Mouse (Mus musculus) ES-E14 (cell line): ENCODE results near the gene Upf1. TPM values are rescaled to one million over a fixed set of nuclear protein-coding genes. Genes with fewer than 3 reads are reported as not detected.

Experiments
- DNase-seq: peaks from one replicate; pipeline ENCODE4 v3.0.0-alpha.2; 2013; ENCODE audit warnings: low read depth, low spot score
- H3K27ac ChIP-seq: 2 replicates; pipeline ENCODE4 v1.5.1; 2012; ENCODE audit warnings: low read depth, mild to moderate bottlenecking, low read length, moderate library complexity, mixed read lengths; ENCODE audit not compliant: poor library complexity, insufficient read depth, severe bottlenecking
- H3K36me3 ChIP-seq: 2 replicates; pipeline ENCODE4 v1.6.1; 2012; ENCODE audit warnings: mild to moderate bottlenecking, low read length, moderate library complexity, mixed read lengths; ENCODE audit not compliant: control insufficient read depth, poor library complexity, insufficient read depth, severe bottlenecking
- H3K4me1 ChIP-seq, 2 experiments: fragments of 150-350 bp in 1 of 2; sonication (generic) in 1 of 2; 2 replicates each; pipeline ENCODE4 v1.6.1; 2012; ENCODE audit warnings: low read length in 2 of 2, mild to moderate bottlenecking in 1 of 2, mixed read lengths in 1 of 2; ENCODE audit not compliant: control insufficient read depth in 2 of 2, insufficient read depth in 2 of 2, poor library complexity in 1 of 2
- H3K4me3 ChIP-seq, 2 experiments: fragments of 150-350 bp in 1 of 2; sonication (generic) in 1 of 2; 2 replicates each; pipeline ENCODE4 v1.5.1; 2012; ENCODE audit warnings: low read length in 2 of 2, low read depth in 1 of 2, mild to moderate bottlenecking in 1 of 2, mixed read lengths in 1 of 2; ENCODE audit not compliant: insufficient read depth in 1 of 2, poor library complexity in 1 of 2, severe bottlenecking in 1 of 2
- H3K9ac ChIP-seq: 2 replicates; pipeline ENCODE4 v1.6.1; 2012; ENCODE audit warnings: low read depth, mild to moderate bottlenecking, low read length, mixed read lengths; ENCODE audit not compliant: poor library complexity, insufficient read depth, severe bottlenecking
- H3K9me3 ChIP-seq: fragments of 150-350 bp; sonication (generic); 2 replicates; pipeline ENCODE4 v1.6.1; 2012; ENCODE audit warnings: low read depth, mild to moderate bottlenecking, low read length; ENCODE audit not compliant: control insufficient read depth, insufficient read depth
- CHD2 ChIP-seq: IDR thresholded peaks from 2 replicates; pipeline ENCODE4 v1.6.1; 2014; ENCODE audit warnings: mild to moderate bottlenecking, low read depth, low read length, inconsistent platforms
- HCFC1 ChIP-seq: IDR thresholded peaks from 2 replicates; pipeline ENCODE4 v1.6.1; 2012; ENCODE audit warnings: low read length, inconsistent platforms, borderline replicate concordance; ENCODE audit not compliant: insufficient read depth
- MAFK ChIP-seq: IDR thresholded peaks from 2 replicates; pipeline ENCODE4 v1.6.1; 2014; ENCODE audit warnings: mild to moderate bottlenecking, low read depth, low read length, inconsistent platforms; ENCODE audit not compliant: insufficient read depth
- ZC3H11A ChIP-seq: IDR thresholded peaks from 2 replicates; pipeline ENCODE4 v1.6.1; 2012; ENCODE audit warnings: low read depth, mild to moderate bottlenecking, inconsistent platforms, low read length, borderline replicate concordance
- ZNF384 ChIP-seq: IDR thresholded peaks from 2 replicates; pipeline ENCODE4 v1.6.1; 2012; ENCODE audit warnings: low read depth, low read length, inconsistent platforms
- in situ Hi-C, 2 experiments: fragments of 600-800 bp; cut with MboI; formaldehyde crosslinking; loops; one replicate each; pipeline ENCODE4 v1.15.1; 2025; ENCODE audit warnings: low sequenced_read_pairs in 2 of 2, inconsistent platforms in 1 of 2; ENCODE audit not compliant: unreplicated experiment in 2 of 2
- total RNA-seq: library from RNA; depleted of rRNA; stranded (reverse); fragments of 300-350 nt; gene quantifications from 2 replicates; pipeline ENCODE4 v1.2.3, GENCODE M21; 2012

Gene Upf1
- total RNA-seq, 1 experiment, result 54.7 TPM

DNA sequence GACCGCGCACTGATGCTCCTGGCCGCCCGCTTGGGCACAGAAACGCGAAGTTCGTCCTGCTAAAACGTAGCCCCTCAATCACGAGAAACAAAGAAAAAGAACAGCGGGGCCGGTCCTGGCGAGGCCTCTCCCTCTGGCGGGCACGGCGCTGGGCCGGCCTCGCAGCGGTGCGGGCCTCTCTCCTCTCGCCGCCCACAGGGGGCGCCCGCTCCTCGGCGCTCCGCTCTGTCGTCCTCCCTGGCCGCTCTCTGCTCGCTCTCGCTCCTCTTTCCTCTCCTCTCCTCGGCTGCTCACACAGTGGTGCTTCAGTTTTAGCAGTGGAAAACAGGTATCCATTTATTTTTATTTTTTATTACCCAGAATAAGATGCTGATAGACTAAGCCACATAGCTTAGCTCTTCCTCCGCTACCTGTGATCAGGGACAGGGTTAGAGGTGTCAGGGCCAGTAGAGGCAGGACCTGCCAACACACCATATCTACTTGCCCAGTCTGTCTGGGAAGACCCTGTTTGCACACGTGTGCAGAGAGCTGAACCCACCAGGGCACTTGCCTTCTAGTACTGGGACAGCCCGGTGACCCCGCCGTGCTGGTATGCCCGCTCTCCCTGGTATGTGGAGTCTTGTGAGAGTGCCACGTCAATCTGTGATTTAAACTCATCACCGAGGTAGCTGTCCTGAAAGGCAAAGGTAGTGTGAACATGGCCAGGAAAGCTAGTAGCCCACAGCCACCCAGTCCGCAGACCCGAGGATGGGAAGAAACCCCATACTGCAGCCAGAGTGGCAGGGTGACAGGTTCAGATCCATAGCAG lies 20.8 kb downstream of the Upf1 start:
- no peak overlapping the region; the same call in 1 of the 2 replicates for H3K9ac ChIP-seq
- in situ Hi-C loops, result no loop called here
- no peak overlapping the region for H3K4me3 ChIP-seq
- TF ChIP-seq HCFC1 (0 out of 2 replicates have a peak, but pooled peaks have one; percentile 42), ZC3H11A (0 out of 2 replicates have a peak, but pooled peaks have one; percentile 1), ZNF384 (no peak; the same call in 1 of the 2 replicates)
- H3K9me3 ChIP-seq, result no peaks in the 10 kb centered on the region
- peaks cover 56% of the 10 kb centered on the region for H3K36me3 ChIP-seq
- peaks cover 2 to 14% of the 10 kb centered on the region in 2 experiments; a peak in 2 of 4 replicates for H3K4me1 ChIP-seq
- DNase-seq, result peak; percentile 59
- no peak overlapping the region for H3K27ac ChIP-seq

DNA sequence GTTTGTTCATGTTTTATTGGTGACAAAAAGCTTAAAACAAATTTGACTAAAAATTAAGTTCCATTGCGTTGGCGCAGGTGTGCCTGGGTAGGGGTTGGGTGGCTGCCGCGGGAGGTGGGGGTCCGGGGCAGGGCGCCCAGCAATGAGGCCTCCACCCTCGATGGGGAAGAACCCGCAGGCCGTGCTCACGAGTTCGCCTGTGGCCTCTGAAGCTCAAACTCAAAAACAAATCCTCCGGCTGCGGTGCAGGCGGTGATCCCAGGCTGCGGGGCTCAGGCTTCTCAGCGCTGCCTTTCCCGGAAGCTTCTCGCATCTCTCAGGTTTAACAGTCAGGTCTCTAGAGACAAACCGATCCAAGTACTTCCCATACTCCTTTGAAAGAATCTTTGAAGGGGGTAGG lies 21.6 kb downstream of the Upf1 start:
- peaks cover 48% of the 10 kb centered on the region for H3K36me3 ChIP-seq
- H3K4me3 ChIP-seq, result peak overlapping the region; percentile 39 to 56; a peak in 3 of 4 replicates
- no peak for DNase-seq
- 0 out of 2 replicates have a peak overlapping the region, but pooled peaks have one; percentile 15 for H3K9ac ChIP-seq
- H3K4me1 ChIP-seq, result peaks cover 2 to 14% of the 10 kb centered on the region in 2 experiments; a peak in 2 of 4 replicates
- in situ Hi-C loops, result no loop called here
- no peaks in the 10 kb centered on the region for H3K9me3 ChIP-seq
- TF ChIP-seq ZNF384, result no peak
- TF ChIP-seq HCFC1, result no peak
- no peak for TF ChIP-seq CHD2
- no peak for TF ChIP-seq ZC3H11A
- TF ChIP-seq MAFK, result no peak
- no peak overlapping the region for H3K27ac ChIP-seq

DNA sequence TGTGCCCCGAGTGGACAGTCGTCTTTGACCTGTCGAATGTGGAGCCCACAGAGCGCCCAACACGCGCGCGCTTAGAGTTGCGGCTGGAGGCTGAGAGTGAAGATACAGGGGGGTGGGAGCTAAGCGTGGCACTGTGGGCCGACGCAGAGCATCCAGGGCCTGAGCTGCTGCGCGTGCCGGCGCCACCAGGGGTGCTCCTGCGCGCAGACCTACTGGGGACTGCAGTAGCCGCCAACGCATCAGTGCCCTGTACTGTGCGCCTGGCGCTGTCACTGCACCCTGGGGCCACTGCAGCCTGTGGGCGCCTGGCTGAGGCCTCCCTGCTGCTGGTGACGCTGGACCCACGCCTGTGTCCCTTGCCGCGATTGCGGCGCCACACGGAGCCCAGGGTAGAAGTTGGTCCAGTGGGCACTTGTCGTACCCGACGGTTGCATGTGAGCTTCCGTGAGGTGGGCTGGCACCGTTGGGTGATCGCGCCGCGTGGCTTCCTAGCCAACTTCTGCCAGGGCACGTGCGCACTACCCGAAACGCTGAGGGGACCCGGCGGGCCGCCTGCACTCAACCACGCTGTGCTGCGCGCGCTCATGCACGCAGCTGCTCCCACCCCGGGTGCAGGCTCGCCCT lies 22.2 kb downstream of the Upf1 start:
- DNase-seq, result peak; percentile 35
- peak overlapping the region; percentile 15 for H3K9ac ChIP-seq
- no peaks in the 10 kb centered on the region for H3K9me3 ChIP-seq
- H3K4me3 ChIP-seq, result peak overlapping the region; percentile 39 to 56; a peak in 3 of 4 replicates
- H3K4me1 ChIP-seq, result peaks cover 2 to 14% of the 10 kb centered on the region in 2 experiments; a peak in 2 of 4 replicates
- no peak for TF ChIP-seq CHD2
- TF ChIP-seq ZNF384, result no peak
- no peak for TF ChIP-seq ZC3H11A
- TF ChIP-seq HCFC1, result peak; percentile 8; the same call in 1 of the 2 replicates
- no peak for TF ChIP-seq MAFK
- no peak overlapping the region for H3K27ac ChIP-seq
- peaks cover 45% of the 10 kb centered on the region for H3K36me3 ChIP-seq
- in situ Hi-C loops, result no loop called here

DNA sequence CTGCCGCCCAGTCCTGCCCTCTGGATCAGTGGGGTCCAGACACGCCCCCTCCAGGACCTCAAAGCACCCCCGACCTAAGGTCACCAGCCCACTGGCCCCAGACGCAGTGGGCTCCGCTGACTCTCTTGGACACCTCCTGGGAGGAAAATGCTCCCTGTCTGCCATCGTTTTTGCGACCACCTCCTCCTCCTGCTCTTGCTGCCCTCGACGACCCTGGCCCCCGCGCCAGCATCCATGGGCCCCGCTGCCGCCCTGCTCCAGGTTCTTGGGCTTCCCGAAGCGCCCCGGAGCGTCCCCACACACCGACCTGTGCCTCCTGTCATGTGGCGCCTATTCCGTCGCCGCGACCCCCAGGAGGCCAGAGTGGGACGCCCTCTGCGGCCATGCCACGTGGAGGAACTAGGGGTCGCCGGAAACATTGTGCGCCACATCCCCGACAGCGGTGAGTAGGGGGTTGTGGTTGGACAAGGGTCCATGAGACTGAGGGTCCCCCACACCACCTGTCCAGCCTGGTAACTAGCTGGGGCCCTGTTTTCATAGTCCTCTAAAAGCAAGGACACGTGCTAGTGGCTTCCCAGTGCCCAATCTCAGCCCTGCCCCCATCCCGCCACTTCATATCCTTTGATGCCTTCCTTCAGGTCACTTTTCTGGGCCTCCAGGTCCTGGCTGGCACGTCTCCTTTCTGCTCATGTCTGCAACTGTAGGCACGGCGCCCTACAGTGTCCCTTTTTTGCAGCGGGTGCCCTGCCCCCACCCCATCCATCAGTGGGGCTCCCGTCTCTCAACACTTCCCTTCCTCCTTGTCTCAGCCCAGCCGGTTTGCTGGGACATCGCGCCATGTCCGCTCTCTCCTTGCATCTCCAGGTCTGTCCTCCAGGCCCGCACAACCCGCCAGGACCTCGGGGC lies 23.0 kb downstream of the Upf1 start:
- TF ChIP-seq CHD2, result no peak
- no peak for TF ChIP-seq MAFK
- TF ChIP-seq ZC3H11A, result no peak
- no peak for TF ChIP-seq ZNF384
- TF ChIP-seq HCFC1, result no peak
- no peak overlapping the region for H3K27ac ChIP-seq
- DNase-seq, result no peak

More for the DNA sequence above, 23.0 kb downstream of the Upf1 start:
- H3K9ac ChIP-seq, result peak overlapping the region; percentile 15
- H3K36me3 ChIP-seq, result peaks cover 37% of the 10 kb centered on the region
- in situ Hi-C loops, result no loop called here
- H3K4me1 ChIP-seq, result peaks cover 2 to 14% of the 10 kb centered on the region in 2 experiments; a peak in 2 of 4 replicates
- no peaks in the 10 kb centered on the region for H3K9me3 ChIP-seq
- H3K4me3 ChIP-seq, result peak overlapping the region; percentile 37 to 39; a peak in 3 of 4 replicates
